Mouse (Mus musculus): Measurements from ENCODE around the gene Slc18b1.

DNA sequence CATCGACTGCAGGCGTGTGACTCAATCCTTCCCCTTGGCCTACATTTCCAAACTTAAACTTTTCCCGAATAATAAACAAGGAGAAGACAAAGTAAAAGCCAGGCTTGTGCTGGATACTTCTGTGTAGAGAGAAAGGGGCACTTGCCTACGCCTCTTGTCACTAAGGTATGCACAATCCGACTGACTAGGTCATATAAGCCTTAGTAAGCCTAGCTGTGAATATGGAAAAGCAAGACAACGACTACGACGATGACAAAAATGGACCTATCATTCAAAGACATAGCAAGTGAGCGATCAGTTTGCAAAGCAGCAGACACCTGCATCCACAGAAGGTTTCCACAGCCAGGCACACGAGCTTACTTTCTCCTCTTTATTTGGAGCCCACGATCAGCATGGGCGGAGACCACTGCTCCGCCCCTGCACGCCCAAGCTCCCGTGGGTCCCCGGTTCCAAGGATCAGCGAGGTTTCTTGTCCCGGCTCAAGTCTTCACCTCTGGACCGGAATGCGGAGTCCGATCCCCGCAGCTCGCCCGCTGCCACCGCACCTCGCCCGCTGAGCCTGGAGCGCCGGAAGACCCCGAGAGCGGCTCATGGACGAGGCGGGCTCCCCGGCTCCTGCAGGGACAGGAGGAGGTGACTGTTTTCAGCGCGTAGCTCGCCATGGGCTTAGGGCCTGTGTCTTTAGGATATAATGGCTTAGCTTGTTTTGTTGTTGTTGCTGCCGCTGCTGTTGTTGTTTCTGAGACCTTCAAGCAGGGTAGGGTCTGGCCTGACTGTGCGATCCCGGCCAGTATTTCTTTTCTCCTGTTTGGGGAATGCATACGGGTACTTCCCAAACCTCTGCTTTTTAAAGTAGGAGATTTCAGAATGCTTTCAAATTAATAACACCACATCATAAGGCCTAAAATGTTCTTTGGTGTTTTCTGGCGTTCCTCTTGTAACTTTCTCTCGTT, at the start of gene Slc18b1:
- TF ChIP-seq CTCF (IDR thresholded peaks at IDR 0.05 in 2 of 3, conservative IDR thresholded peaks at IDR 0.05 in 1 of 3; ENCODE audit: control insufficient read depth in 1 of 3, insufficient read depth in 1 of 3, low read depth in 2 of 3, low read length in 3 of 3, poor library complexity in 1 of 3, severe bottlenecking in 1 of 3), result no peak
- no peak for TF ChIP-seq EP300 (IDR thresholded peaks at IDR 0.05; ENCODE audit: low read depth in 1 of 2, low read length in 2 of 2)
- TF ChIP-seq CHD1 (IDR thresholded peaks at IDR 0.05; ENCODE audit: low read depth, low read length), result no peak
- TF ChIP-seq HCFC1 (IDR thresholded peaks at IDR 0.05; ENCODE audit: low read depth, low read length), result no peak
- no peak for TF ChIP-seq POLR2A (IDR thresholded peaks at IDR 0.05; ENCODE audit: control insufficient read depth in 1 of 2, insufficient read depth in 1 of 2, low read depth in 1 of 2, low read length in 2 of 2, poor library complexity in 1 of 2)
- no peak for TF ChIP-seq ZC3H11A (IDR thresholded peaks at IDR 0.05; ENCODE audit: low read depth, low read length)
- TF ChIP-seq MAFK (IDR thresholded peaks at IDR 0.05; ENCODE audit: borderline replicate concordance, low read depth, low read length), result no peak
- no peak for TF ChIP-seq NRF1 (IDR thresholded peaks at IDR 0.05; ENCODE audit: insufficient read depth, low read depth, low read length, poor library complexity, severe bottlenecking)
- no peak for TF ChIP-seq ZNF384 (IDR thresholded peaks at IDR 0.05; ENCODE audit: low read depth, low read length)
